Mouse (Mus musculus) forebrain, embryonic 16.5 days (tissue): Measurements from ENCODE around the gene Unk. TPM values are rescaled to one million over a fixed set of nuclear protein-coding genes. Genes with fewer than 3 reads are reported as not detected.

Experiments
- ATAC-seq: fragments of 200-750 bp; cut with Nextera tagmentation; 2 replicates; pipeline ENCODE4 v1.8.0; 2017; ENCODE audit warnings: mild to moderate bottlenecking, moderate library complexity
- H3K27ac ChIP-seq: fragments of 300-500 bp; sonication (generic); 2 replicates; pipeline ENCODE4 v1.5.1; 2014; ENCODE audit warnings: low read length, control low read depth
- H3K27me3 ChIP-seq: fragments of 300-500 bp; sonication (generic); replicated peaks from 2 replicates; pipeline ENCODE4 v1.6.1; 2014; ENCODE audit warnings: low read length; ENCODE audit not compliant: control insufficient read depth, insufficient read depth
- H3K36me3 ChIP-seq: fragments of 300-500 bp; sonication (generic); 2 replicates; pipeline ENCODE4 v1.6.1; 2014; ENCODE audit not compliant: control insufficient read depth, insufficient read depth
- H3K4me1 ChIP-seq: fragments of 300-500 bp; sonication (generic); replicated peaks from 2 replicates; pipeline ENCODE4 v1.6.1; 2014; ENCODE audit warnings: low read length; ENCODE audit not compliant: control insufficient read depth, insufficient read depth
- H3K4me2 ChIP-seq: fragments of 300-500 bp; sonication (generic); 2 replicates; pipeline ENCODE4 v1.6.1; 2014; ENCODE audit warnings: mild to moderate bottlenecking, low read length, control low read depth
- H3K4me3 ChIP-seq: fragments of 300-500 bp; sonication (generic); replicated peaks from 2 replicates; pipeline ENCODE4 v1.5.1; 2014; ENCODE audit warnings: mild to moderate bottlenecking, low read length, control low read depth
- H3K9ac ChIP-seq: fragments of 300-500 bp; sonication (generic); replicated peaks from 2 replicates; pipeline ENCODE4 v1.6.1; 2014; ENCODE audit warnings: low read depth, low read length, control low read depth
- H3K9me3 ChIP-seq: fragments of 300-500 bp; sonication (generic); 2 replicates; pipeline ENCODE4 v1.6.1; 2016; ENCODE audit warnings: low read length; ENCODE audit not compliant: control insufficient read depth
- WGBS: fragments of 180-500 bp; shearing (Covaris S2); extraction: QIAGEN DNeasy Blood & Tissue Kit; methylation state at CpG from one replicate; pipeline ENCODE4 v1.1.7; 2014; 5-methylcytosine and 5-hydroxymethylcytosine counted together
- polyA plus RNA-seq: library from polyadenylated mRNA; unstranded; fragments of >200 nt; fragmentation: Nextera tagmentation; extraction: Ambion mirVana; gene quantifications from 2 replicates; pipeline ENCODE4 v1.2.1, GENCODE M21; 2015

The Unk gene
- polyA plus RNA-seq, 1 experiment from 2014 or later = 42.1 TPM

DNA sequence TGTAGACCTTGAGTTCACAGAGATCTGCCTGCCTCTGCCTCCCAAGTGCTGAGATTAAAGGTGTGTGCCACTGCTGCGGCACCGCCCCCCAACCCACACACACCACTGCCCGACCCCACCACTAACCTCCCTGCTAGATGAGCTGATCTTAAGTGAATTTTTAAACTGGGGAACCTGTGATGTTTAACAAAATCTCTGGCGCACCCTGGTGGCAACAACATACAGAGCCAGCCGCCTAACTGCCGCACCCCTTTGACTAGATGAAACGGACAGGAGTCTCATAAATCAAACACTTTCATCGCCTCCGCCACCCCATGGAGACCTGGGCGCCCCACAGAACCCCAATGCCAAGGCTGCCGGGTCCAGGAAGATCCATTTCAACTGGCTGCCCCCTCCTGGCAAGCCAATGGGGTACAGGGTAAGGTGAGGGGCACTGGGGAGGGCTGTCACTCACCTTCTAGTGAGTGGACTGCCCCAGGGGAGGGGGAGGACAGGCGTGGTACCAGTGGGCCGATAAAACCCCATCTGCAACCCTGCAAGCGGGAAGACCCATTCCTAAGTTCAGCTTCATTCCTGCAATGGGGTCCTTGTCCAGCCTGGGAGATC, 30.5 kb upstream of the Unk start:
- 0 out of 2 replicates have a peak overlapping the region, but pooled peaks have one; percentile 5 for H3K9ac ChIP-seq
- ATAC-seq = peak; percentile 26; the same call in 1 of the 2 replicates
- no peak overlapping the region for H3K4me3 ChIP-seq
- H3K27ac ChIP-seq = no peak overlapping the region
- no peaks in the 10 kb centered on the region for H3K27me3 ChIP-seq
- H3K4me2 ChIP-seq = no peak overlapping the region
- WGBS = 19% methylated on average over 14 of the region's 14 CpGs
- no peaks in the 10 kb centered on the region for H3K36me3 ChIP-seq
- peaks cover under 1% of the 10 kb centered on the region for H3K4me1 ChIP-seq
- no peaks in the 10 kb centered on the region for H3K9me3 ChIP-seq

DNA sequence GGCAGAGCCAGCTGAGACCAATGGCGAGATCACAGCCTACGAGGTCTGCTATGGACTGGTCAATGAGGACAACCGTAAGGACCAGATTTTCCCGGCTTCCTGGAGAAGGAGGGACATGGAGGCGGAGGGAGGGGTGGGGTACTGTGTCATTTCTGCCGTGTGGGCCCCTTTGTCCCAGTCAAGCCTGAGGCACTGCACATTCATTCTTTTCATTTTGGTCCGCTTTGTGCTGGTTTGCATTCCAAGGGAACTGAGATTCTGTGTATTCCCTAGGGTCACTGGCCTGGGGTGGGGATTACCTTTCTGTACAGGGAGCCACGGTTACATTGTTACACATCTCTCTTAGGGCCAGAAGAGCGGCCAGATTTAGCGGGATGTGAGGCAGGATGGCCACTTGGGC, 29.5 kb upstream of the Unk start:
- H3K4me1 ChIP-seq = peaks cover 9% of the 10 kb centered on the region
- no peak overlapping the region for H3K9ac ChIP-seq
- no peaks in the 10 kb centered on the region for H3K27me3 ChIP-seq
- no peaks in the 10 kb centered on the region for H3K9me3 ChIP-seq
- WGBS = 14% methylated on average over 10 of the region's 10 CpGs
- H3K36me3 ChIP-seq = no peaks in the 10 kb centered on the region
- no peak overlapping the region for H3K4me3 ChIP-seq
- no peak overlapping the region for H3K4me2 ChIP-seq
- no peak overlapping the region for H3K27ac ChIP-seq
- no peak for ATAC-seq

DNA sequence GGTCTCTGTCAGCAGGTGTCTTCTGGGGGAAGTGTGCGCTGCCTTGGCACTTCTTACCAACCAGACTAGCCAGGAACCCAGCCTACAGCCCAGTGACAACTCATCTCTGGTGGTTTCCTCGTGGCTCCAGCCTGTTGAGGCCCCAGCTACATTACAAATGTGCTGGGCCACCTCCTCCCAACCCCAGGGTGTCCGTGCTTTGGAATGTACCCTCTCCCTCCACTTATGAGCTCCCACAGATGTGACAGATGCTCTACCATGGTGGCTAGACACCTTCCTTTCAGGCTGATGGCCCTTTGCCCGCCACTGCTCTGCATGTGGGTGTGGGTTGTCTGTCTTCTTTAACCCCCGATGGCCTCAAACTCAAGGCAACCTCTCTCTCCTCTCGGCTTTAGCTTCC, 28.4 kb upstream of the Unk start:
- WGBS = 79% methylated on average over 6 of the region's 6 CpGs
- H3K4me3 ChIP-seq = no peak overlapping the region
- H3K4me2 ChIP-seq = no peak overlapping the region
- H3K36me3 ChIP-seq = no peaks in the 10 kb centered on the region
- H3K27ac ChIP-seq = no peak overlapping the region
- no peaks in the 10 kb centered on the region for H3K9me3 ChIP-seq
- H3K4me1 ChIP-seq = peaks cover 9% of the 10 kb centered on the region
- no peak overlapping the region for H3K9ac ChIP-seq
- no peaks in the 10 kb centered on the region for H3K27me3 ChIP-seq
- ATAC-seq = no peak

DNA sequence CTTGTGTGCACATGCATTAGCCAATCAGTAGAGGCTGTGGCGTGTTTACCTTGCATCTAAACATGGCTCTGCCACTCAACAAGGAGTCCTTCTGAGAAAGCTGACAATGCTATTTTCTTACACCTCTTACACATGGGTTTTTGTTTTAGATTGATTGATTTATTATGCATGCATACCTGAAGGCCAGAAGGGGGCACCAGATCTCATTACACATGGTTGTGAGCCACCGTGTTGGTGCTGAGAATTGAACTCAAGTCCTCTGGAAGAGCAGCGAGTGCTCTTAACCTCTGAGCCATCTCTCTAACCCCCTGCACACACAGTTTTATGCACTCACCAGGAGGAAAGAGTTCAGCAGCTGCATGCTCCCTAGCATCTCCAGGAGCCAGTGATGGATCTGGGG, 27.2 kb upstream of the Unk start:
- no peaks in the 10 kb centered on the region for H3K27me3 ChIP-seq
- H3K4me2 ChIP-seq = no peak overlapping the region
- no peak overlapping the region for H3K9ac ChIP-seq
- no peak overlapping the region for H3K4me3 ChIP-seq
- 79% methylated on average over 3 of the region's 3 CpGs for WGBS
- H3K9me3 ChIP-seq = no peaks in the 10 kb centered on the region
- peaks cover 9% of the 10 kb centered on the region for H3K4me1 ChIP-seq
- H3K36me3 ChIP-seq = no peaks in the 10 kb centered on the region
- no peak for ATAC-seq
- no peak overlapping the region for H3K27ac ChIP-seq

DNA sequence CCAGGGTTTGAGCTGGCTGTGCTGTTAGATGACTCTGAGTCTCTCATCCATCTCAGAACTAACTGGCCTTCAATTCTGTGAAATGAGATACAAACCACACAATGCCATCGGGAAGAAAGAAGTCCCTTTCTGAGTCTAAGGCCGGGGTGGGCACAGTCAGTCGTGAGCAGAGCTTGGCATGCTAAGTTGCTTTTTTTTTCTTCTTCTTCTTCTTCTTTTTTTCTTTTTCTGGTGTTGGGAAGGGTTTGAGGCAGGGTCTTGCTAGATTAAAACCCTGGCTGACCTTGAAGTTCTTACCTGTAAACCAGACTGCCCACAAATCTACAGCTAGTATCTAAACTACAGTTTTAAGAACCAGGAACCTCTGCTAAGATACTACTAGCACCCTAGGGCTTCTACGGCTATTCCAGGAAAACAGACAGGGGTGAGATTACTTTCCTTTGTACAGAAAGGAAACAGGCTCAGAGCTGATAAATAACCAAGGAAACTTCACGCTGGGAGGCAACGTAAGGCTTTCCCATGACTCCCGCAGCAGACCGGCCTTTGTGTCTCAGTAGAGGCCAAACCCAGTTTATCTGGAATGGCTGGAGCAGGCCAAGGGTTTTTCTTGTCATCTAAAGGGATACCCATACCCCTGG, 25.8 kb upstream of the Unk start:
- Histone ChIP-seq H3K27me3 (no peaks in the 10 kb centered on the region), H3K9me3 (no peaks in the 10 kb centered on the region), H3K4me1 (peaks cover 9% of the 10 kb centered on the region), H3K4me2 (peak overlapping the region; percentile 72), H3K27ac (no peak overlapping the region), H3K4me3 (peak overlapping the region; percentile 43), H3K9ac (peak overlapping the region; percentile 65), H3K36me3 (no peaks in the 10 kb centered on the region)
- 34% methylated on average over 8 of the region's 8 CpGs for WGBS
- no peak for ATAC-seq

DNA sequence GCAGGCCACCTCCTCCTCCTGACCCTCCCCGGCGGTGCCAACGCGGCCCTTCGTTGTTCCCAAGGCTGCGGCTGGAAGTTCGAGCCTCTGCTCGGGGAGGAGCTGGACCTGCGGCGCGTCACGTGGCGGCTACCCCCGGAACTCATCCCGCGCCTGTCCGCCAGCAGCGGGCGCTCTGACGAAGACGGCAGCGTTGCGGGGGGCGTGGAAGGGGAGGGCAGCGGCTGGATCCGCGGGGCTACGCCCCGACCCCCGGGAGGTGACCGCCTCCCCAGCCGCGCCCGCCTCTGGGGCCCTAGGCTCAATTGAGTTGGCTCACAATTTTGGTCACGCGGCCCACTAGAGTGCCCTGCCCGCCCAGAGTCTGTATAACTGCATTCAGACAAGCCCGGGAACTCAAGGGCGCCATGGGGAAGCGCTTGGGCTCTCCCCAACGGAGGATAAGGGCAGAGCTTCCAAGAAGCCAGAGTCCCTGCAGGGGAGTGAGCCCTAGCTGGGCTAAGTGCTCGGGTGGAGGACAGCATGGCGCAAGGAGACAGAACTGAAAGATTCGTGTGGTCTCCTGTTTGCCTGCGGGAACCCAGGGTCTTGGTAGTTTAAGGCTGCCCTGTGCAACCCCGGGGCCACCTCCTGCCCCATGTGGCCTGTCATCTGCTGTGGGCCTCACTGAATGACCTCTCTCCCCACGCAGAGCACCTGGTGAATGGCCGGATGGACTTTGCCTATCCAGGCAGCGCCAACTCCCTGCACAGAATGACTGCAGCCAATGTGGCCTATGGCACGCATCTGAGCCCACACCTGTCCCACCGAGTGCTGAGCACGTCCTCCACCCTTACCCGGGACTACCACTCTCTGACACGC, 25.1 kb upstream of the Unk start:
- WGBS = 8% methylated on average over 48 of the region's 54 CpGs
- Histone ChIP-seq H3K36me3 (no peaks in the 10 kb centered on the region), H3K4me2 (peak overlapping the region; percentile 72), H3K4me3 (peak overlapping the region; percentile 43), H3K27me3 (no peaks in the 10 kb centered on the region), H3K9ac (peak overlapping the region; percentile 65), H3K9me3 (no peaks in the 10 kb centered on the region), H3K4me1 (peaks cover 12% of the 10 kb centered on the region), H3K27ac (no peak overlapping the region)
- peak; percentile 61 for ATAC-seq

DNA sequence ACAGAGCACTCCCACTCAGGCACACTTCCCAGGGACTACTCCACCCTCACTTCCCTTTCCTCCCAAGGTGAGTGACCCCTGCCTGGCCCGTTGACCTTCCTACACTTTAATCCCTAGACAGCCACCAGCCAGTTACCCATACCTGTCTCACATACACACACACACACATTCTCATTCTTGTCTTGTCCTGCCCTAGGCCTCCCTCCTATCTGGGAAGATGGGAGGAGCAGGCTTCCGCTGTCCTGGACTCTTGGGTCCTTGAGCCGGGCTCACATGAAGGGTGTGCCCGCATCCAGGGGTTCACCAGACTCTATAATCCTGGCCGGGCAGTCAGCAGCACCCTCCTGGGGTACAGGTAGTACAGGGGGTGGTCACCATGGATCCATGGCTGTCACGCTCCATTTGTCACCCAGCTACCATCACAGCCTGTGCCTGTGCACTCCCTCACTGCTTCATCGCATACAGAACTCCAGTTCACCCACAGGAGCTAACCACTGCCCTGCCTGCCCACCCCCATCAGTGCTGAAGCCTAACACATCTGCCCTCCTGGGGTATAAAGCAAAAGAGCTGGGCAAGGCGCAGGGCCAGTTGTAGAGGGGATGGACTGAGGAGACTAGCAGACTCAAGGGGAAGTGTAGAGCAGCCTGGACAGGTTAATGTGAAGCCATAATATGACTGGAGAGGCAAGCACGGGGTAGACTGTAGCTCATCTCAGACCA, 24.3 kb upstream of the Unk start:
- H3K4me1 ChIP-seq = peaks cover 12% of the 10 kb centered on the region
- H3K27ac ChIP-seq = no peak overlapping the region
- no peak overlapping the region; the same call in 1 of the 2 replicates for H3K9ac ChIP-seq
- no peak overlapping the region for H3K4me2 ChIP-seq
- 0 out of 2 replicates have a peak, but pooled peaks have one; percentile 19 for ATAC-seq
- no peaks in the 10 kb centered on the region for H3K9me3 ChIP-seq
- H3K36me3 ChIP-seq = no peaks in the 10 kb centered on the region
- no peak overlapping the region for H3K4me3 ChIP-seq
- no peaks in the 10 kb centered on the region for H3K27me3 ChIP-seq
- WGBS = 73% methylated on average over 9 of the region's 9 CpGs

DNA sequence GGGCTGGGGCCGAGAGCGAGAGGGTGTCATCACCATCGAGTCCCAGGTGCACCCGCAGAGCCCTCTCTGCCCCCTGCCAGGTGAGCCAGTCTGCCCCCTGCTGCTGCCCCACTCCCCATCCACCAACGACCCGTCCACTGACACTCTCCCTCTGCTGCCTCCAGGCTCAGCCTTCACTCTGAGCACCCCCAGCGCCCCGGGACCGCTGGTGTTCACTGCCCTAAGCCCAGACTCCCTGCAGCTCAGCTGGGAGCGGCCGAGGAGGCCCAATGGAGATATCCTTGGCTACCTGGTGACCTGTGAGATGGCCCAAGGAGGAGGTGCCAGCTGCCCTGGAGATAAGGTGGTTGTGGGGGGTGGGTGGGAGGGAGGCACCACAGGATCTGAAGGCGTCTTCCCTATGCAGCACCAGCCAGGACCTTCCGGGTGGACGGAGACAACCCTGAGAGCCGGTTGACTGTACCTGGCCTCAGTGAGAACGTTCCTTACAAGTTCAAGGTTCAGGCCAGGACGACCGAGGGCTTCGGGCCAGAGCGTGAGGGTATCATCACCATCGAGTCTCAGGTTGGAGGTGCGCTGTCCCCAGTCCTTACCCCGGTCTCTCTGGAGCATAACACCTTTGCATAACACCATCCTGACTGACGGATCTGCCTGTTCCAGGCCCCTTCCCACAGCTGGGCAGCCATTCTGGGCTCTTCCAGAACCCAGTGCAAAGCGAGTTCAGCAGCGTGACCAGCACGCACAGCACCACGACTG, 22.8 kb upstream of the Unk start:
- Histone ChIP-seq H3K9me3 (no peaks in the 10 kb centered on the region), H3K9ac (no peak overlapping the region), H3K27ac (no peak overlapping the region), H3K4me3 (no peak overlapping the region), H3K4me2 (no peak overlapping the region), H3K36me3 (no peaks in the 10 kb centered on the region), H3K4me1 (peaks cover 21% of the 10 kb centered on the region), H3K27me3 (no peaks in the 10 kb centered on the region)
- ATAC-seq = no peak
- WGBS = 88% methylated on average over 28 of the region's 28 CpGs
